Mouse (Mus musculus) 3T3-L1 (cell line): ENCODE measurements around the gene Lrp2.
"Not testable (repeated sequence)": the region's sequence is repeated elsewhere in the genome, so short reads cannot be mapped to it uniquely, and the experiment has no call there.

Experiments used
- DNase-seq: peaks from one replicate; pipeline ENCODE4 v3.0.0-alpha.2; 2015; ENCODE audit warnings: low read depth, low spot score

Gene Lrp2

GRCm38 (mm10) chr2:69582861-69583260, 3.0 kb downstream of the Lrp2 start:
- no peak for DNase-seq

GRCm38 (mm10) chr2:69582068-69582467, 3.8 kb downstream of the Lrp2 start:
- DNase-seq: not testable (repeated sequence)

- no peak for DNase-seq
These were observed 5.8 kb downstream of the Lrp2 start for GRCm38 (mm10) chr2:69580091-69580490.

GRCm38 (mm10) chr2:69578206-69578605, 7.7 kb downstream of the Lrp2 start:
- DNase-seq: no peak

DNA sequence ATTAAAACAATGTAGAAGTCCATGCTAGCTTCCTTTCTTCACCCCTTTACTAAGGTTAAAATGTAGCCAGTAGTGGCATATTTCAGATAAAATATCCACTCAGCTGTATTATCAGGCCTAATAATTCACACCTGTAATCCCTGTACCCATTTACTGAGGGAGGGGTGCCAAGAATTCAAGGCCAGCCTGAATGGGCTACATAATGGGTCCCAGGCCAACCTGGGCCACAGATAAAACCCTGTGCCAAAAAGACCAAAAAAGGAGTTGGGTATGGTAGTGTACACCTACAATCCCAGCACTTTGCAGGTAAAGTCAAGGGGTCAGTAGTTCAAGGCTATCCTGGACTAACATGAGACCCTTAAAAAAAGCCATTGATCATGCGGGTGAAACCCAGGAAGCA, 9.3 kb downstream of the Lrp2 start:
- DNase-seq: no peak

DNA sequence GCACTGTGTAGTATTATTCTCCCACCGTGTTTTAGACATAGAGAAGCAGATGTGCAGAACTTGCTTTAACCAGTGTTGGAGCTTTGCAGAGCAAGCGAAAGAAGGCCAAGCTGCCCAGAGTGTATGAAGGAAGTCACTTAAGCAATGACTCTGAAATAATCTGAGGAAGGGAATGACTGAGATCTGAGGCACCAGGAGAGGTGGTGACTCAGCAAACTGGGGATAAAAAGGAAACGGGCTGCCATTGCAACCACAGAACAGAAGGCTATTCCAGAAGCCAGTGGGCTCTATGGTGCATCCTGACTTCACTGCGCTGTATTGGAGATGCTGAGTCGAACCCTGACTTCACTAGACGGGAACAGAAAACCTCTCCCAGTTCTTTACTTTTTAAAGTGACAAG, 10.9 kb downstream of the Lrp2 start:
- peak; percentile 61 for DNase-seq

DNA sequence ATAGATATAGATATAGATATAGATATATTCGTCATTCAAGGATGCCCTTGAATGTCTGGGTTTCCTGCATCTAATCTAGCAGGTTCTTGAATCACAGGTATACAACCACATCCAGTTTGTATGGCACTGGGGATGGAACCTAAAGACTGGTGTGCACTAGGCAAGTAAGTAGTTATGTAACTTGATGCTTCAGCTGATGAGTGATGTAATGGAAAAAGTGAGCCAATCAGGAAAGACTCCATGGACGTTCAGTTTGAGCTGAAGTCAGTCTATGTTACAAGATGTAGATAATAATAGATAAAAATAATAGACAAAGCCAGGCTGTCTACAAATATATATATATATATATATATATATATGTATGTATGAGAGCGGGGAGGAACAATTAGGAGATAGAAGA, 11.6 kb downstream of the Lrp2 start:
- DNase-seq: peak; percentile 28

GRCm38 (mm10) chr2:69573733-69574054, 12.2 kb downstream of the Lrp2 start:
- no peak for DNase-seq

GRCm38 (mm10) chr2:69573038-69573732, 12.7 kb downstream of the Lrp2 start:
- no peak for DNase-seq

DNA sequence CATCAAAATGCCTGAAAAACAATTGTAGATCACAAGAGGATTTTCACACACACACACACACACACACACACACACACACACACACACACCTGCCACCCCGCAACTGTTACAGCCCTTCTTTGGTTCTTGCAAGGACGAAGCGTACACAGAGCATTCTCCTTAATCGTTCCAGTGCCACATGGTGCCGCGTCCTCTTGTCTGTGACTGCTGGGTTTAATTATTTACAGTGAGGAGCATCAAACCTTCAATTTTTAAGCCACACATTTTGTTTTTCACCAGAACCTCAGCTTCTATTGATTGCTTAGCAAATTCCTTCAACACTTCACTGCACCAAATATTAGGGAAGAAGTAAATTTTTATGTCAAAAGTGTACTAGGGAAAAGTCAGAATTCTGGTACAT, 15.3 kb downstream of the Lrp2 start:
- no peak for DNase-seq

DNA sequence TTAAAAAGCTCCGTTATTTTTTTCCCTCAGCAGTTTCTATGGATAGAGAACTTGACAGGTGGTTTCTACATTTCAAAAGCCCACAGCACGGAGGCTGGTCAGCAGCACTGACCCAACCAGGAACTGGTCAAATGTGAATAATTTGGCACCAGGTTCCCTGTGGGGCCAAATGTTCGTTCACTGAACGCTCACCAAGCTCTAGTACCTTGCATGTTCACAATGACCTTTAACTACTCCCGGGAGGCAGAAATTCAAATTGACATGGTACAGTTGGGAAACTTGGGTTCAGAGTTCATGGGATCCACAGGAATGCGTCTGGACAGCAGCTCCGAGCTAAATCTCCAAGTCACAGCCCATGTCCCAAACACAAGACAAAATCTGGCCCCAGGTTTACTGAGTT, 19.6 kb downstream of the Lrp2 start:
- no peak for DNase-seq

DNA sequence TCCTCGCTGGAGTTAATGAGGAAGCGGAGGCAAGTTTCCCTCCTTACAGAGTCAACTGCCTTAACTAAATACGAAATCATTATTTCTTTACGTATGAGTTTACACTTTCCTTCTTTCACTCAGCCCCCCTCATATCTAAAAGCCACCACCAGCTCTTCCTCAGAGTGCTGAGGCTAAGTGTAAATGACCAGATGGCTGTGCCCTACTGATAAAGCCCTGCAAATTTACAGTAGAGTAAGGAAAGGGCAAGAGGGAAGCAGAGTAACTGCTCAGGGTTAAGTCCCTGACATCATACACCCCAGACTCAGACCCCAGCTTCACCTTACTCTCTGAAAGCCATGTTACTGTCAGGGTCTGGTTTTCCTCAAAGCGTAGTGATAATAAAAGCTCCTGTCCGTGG, 22.4 kb downstream of the Lrp2 start:
- no peak for DNase-seq

DNA sequence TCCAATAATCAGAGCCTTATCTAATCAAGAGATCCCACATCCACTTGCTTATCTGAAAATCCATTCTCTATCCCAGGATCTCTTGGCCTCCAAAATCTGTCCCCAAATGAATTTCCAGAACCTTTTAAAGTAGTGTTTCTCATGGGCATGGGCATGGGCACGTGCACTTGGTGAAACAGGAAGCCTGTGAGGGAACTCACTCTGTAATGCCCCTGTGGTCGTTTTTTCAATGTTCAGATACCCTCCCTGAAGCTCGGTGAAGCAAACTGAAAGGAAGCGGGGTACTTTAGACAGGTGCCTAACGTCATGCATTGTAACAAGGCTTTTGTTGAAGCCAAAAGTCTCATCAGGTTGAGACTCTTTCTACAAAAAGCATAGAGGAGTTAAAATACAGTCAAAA, 23.1 kb downstream of the Lrp2 start:
- no peak for DNase-seq

- no peak for DNase-seq
These were observed 25.6 kb downstream of the Lrp2 start for GRCm38 (mm10) chr2:69560221-69560620.

DNA sequence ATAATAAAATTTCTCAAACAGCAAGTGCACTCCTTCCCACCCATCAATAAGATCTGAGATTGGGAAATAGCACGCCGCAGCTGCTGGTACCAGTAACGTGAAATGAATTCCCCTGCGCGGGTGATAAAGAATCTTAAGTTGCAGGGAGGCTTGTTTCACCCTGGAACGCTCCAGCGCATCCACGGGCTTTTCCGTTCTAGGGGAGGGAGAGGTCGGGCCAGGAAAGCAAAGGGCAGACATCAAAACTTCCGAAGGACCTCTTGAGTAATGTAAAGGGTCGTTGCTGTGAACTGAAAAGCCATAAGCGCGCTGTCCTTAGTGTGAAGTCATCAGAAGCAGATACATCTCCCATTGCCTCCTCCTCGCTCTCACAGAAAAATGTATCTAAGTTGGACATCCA, 26.5 kb downstream of the Lrp2 start:
- DNase-seq: no peak

DNA sequence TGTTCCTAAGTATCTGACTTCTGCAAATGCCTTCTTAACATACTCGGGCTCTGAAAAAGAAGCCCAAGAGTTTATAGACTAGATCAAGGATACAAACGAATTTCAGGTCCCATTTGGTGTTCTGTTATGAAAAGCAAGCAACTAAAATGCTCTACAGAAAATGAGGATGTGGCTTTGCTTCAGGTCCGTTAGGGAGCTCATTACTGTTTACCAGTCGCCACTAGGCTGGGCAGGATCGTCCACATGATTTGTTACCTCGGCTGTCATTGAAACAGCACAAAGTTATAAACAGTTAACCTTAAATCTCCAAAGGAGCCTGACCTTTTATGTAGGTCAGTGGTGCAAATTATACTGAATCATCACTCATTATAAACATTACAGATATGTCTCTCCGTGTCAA, 29.2 kb downstream of the Lrp2 start:
- DNase-seq: no peak

- peak; percentile 22 for DNase-seq
These were observed 34.2 kb downstream of the Lrp2 start for GRCm38 (mm10) chr2:69551639-69552038.

GRCm38 (mm10) chr2:69546823-69547222, 39.0 kb downstream of the Lrp2 start:
- no peak for DNase-seq

- DNase-seq: no peak
These were observed 49.8 kb downstream of the Lrp2 start for GRCm38 (mm10) chr2:69536018-69536417.

- DNase-seq: peak; percentile 53
These were observed 54.3 kb downstream of the Lrp2 start for GRCm38 (mm10) chr2:69531528-69532055.

GRCm38 (mm10) chr2:69530691-69531527, 55.0 kb downstream of the Lrp2 start:
- DNase-seq: no peak

GRCm38 (mm10) chr2:69530126-69530525, 55.7 kb downstream of the Lrp2 start:
- DNase-seq: no peak

DNA sequence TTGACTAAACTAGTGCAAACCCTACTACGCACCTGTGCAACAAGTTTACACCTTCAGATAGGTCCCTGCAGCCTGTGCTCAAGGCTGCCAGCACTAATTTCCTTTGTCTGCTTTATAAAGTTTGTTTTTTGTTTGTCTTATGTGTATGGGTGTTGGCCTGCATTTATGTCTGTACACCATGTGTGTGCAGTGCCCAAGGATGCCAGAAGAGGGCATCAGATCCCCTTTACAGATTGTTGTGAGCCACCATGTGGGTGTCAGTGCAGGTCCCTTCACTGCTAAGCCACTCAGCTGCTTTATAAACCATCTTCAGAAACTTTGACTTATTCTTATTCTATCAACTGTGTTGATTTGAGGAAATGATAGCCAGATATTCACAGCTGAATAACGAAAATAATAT, 65.6 kb downstream of the Lrp2 start:
- peak; percentile 13 for DNase-seq
